Comparison of ENCODE assay signal across 8 mouse cellular contexts in the genomic region with DNA sequence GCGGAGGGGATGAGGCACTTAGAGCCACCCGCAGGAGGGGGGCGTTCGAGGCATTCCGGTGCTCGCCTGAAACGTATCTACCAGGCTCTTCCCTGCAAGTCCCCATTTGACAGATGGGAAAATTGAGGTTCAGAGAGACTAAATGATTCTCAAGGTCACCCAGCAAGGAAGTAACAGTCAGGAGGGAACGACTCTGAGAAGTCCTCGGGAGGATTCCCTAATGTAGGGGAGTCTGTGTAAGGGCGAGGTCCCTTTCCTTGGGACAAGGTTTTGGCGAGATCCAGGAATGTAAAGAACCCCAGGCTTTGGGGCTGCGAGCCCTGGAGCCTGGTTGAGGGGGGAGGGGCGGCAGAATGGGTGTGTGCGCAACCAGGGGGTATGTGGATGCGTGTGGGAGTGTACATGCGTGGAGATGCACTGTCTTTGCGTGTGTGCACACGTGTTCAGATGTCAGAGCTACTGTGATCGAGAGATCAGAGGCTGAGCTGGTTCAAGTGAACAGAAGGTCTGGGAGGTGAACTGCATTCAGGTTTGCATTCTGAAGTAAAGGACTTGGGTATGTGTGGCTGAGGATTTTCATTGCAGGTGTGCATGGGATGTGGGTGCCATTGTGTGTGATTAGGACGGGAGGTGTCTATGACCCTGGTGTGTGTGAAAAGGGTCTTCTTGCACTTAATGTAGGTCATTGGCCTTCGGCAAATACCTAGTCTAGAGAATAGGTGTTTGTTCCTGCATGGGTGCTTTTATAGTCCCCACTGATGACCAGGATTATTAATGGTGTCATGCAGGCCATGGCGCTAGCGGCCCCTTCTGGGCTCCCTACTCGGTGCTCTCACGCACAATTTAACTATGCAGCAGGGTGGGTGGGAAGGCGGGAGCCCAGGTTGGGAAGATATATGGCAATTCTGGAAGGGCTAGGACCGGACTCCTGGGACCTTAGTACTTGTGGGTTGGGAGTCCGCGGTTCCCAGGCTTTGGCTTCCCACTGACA. TPM values are rescaled to one million over a fixed set of nuclear protein-coding genes. Genes with fewer than 3 reads are reported as not detected.
DNase-seq lines count a peak whose midpoint lies in the region; ATAC-seq and TF ChIP-seq lines count a peak whose summit lies in the region.

No protein-coding gene starts in this region.

- peak overlapping the region; percentile 68 for H3K4me3 ChIP-seq in forebrain, embryonic 16.5 days (replicated peaks; ENCODE audit: low read length)
- peak overlapping the region; percentile 69 for H3K4me3 ChIP-seq in midbrain, postnatal 0 days (ENCODE audit: low read depth, low read length)

- H3K27me3 ChIP-seq in forebrain, embryonic 16.5 days (replicated peaks; ENCODE audit: control insufficient read depth, insufficient read depth, low read length) = peaks cover 10% of the 10 kb centered on the region
- no peaks in the 10 kb centered on the region; the same call in 1 of the 2 replicates for H3K27me3 ChIP-seq in midbrain, postnatal 0 days (ENCODE audit: insufficient read depth, low read length)

- no peaks in the 10 kb centered on the region for H3K9me3 ChIP-seq in forebrain, embryonic 16.5 days (ENCODE audit: control insufficient read depth, low read length)
- H3K9me3 ChIP-seq in midbrain, postnatal 0 days (ENCODE audit: low read length) = no peaks in the 10 kb centered on the region

- peak; percentile 35 for DNase-seq in cerebellum, adult 8-10 months
- DNase-seq in cerebellum, adult 11-12 months = no peak
- peak; percentile 72 to 82 for DNase-seq in CD8-positive naive resting alpha-beta T cell, adult 2 months (ENCODE audit: low read depth in 2 of 2, low spot score in 2 of 2)
- peak; percentile 21 to 53 for DNase-seq in kidney, postnatal 25 days
- DNase-seq in midbrain, postnatal 0 days (ENCODE audit: low spot score) = peak; percentile 58
- no peak for DNase-seq in left cerebral cortex, adult 8-10 months (ENCODE audit: low spot score in 2 of 2)
- no peak for DNase-seq in embryo, embryonic 9.5 days (ENCODE audit: extremely low spot score)

- H3K27ac ChIP-seq in forebrain, embryonic 16.5 days (ENCODE audit: low read length) = no peak overlapping the region
- H3K27ac ChIP-seq in midbrain, postnatal 0 days (ENCODE audit: low read depth, low read length) = peak overlapping the region; percentile 82

- peak overlapping the region; percentile 94 for H3K4me2 ChIP-seq in forebrain, embryonic 16.5 days (ENCODE audit: low read length)
- peak overlapping the region; percentile 98 for H3K4me2 ChIP-seq in midbrain, postnatal 0 days (ENCODE audit: low read depth, low read length, poor library complexity, severe bottlenecking)

- peak overlapping the region; percentile 65 for H3K9ac ChIP-seq in forebrain, embryonic 16.5 days (replicated peaks; ENCODE audit: low read depth, low read length)
- H3K9ac ChIP-seq in midbrain, postnatal 0 days (replicated peaks; ENCODE audit: low read length, poor library complexity, severe bottlenecking) = peak overlapping the region; percentile 88

- TF ChIP-seq CTCF in midbrain, postnatal 0 days (IDR thresholded peaks at IDR 0.05) = peak; percentile 51

- WGBS in forebrain, embryonic 16.5 days = 3% methylated on average over 29 of the region's 29 CpGs
- WGBS in midbrain, postnatal 0 days = 4% methylated on average over 29 of the region's 29 CpGs

- peaks cover 33% of the 10 kb centered on the region for H3K4me1 ChIP-seq in forebrain, embryonic 16.5 days (replicated peaks; ENCODE audit: control insufficient read depth, insufficient read depth, low read length)
- H3K4me1 ChIP-seq in midbrain, postnatal 0 days (ENCODE audit: insufficient read depth, low read length) = peaks cover 17% of the 10 kb centered on the region; the same call in 1 of the 2 replicates

- ATAC-seq in forebrain, embryonic 16.5 days = no peak
- peak; percentile 32; the same call in 1 of the 2 replicates for ATAC-seq in midbrain, postnatal 0 days (ENCODE audit: low FRiP score)

- no peaks in the 10 kb centered on the region for H3K36me3 ChIP-seq in forebrain, embryonic 16.5 days (ENCODE audit: control insufficient read depth, insufficient read depth)
- peaks cover 20% of the 10 kb centered on the region for H3K36me3 ChIP-seq in midbrain, postnatal 0 days (ENCODE audit: insufficient read depth, low read length)

RNA-seq across cellular contexts. Expression of a gene that starts 1.3 kb away (rescaled TPM):
- 48.8 and 60.8 TPM in 2 replicates for polyA plus RNA-seq in forebrain, embryonic 16.5 days (2015; fragmentation: Nextera tagmentation; extraction: Ambion mirVana)
- total RNA-seq in midbrain, postnatal 0 days (2014; rRNA removed) = 250 and 291 TPM in 2 replicates
- polyA plus RNA-seq in midbrain, postnatal 0 days (2015; fragmentation: Nextera tagmentation; extraction: Ambion mirVana) = 232 and 264 TPM in 2 replicates
- 100 to 1,000 TPM; 107 to 128 (median 115) TPM for total RNA-seq in left cerebral cortex, adult 8-10 months (2022)

RNA-seq across cellular contexts. Expression of a gene that starts 16.2 kb away (rescaled TPM):
- polyA plus RNA-seq in forebrain, embryonic 16.5 days (2015; fragmentation: Nextera tagmentation; extraction: Ambion mirVana) = 2.4 and 2.8 TPM in 2 replicates
- 16.4 and 25.8 TPM in 2 replicates for total RNA-seq in midbrain, postnatal 0 days (2014; rRNA removed)
- 11.7 and 13.2 TPM in 2 replicates for polyA plus RNA-seq in midbrain, postnatal 0 days (2015; fragmentation: Nextera tagmentation; extraction: Ambion mirVana)
- 10 to 100 TPM; 25.2 to 37.8 (median 32.7) TPM for total RNA-seq in left cerebral cortex, adult 8-10 months (2022)

RNA-seq across cellular contexts. Expression of a gene that starts 18.1 kb away (rescaled TPM):
- polyA plus RNA-seq in forebrain, embryonic 16.5 days (2015; fragmentation: Nextera tagmentation; extraction: Ambion mirVana) = 28.1 and 28.5 TPM in 2 replicates
- total RNA-seq in midbrain, postnatal 0 days (2014; rRNA removed) = 382 and 409 TPM in 2 replicates
- 74.3 and 75.7 TPM in 2 replicates for polyA plus RNA-seq in midbrain, postnatal 0 days (2015; fragmentation: Nextera tagmentation; extraction: Ambion mirVana)
- total RNA-seq in left cerebral cortex, adult 8-10 months (2022) = 100 to 1,000 TPM; 469 to 523 (median 497) TPM

RNA-seq across cellular contexts. Expression of a gene that starts 36.9 kb away (rescaled TPM):
- polyA plus RNA-seq in forebrain, embryonic 16.5 days (2015; fragmentation: Nextera tagmentation; extraction: Ambion mirVana) = 122 and 127 TPM in 2 replicates
- total RNA-seq in midbrain, postnatal 0 days (2014; rRNA removed) = 70.5 and 92.2 TPM in 2 replicates
- 90.2 and 95.5 TPM in 2 replicates for polyA plus RNA-seq in midbrain, postnatal 0 days (2015; fragmentation: Nextera tagmentation; extraction: Ambion mirVana)
- 100 to 1,000 TPM; 164 to 203 (median 187) TPM for total RNA-seq in left cerebral cortex, adult 8-10 months (2022)

RNA-seq across cellular contexts. Expression of a gene that starts 59.5 kb away (rescaled TPM):
- polyA plus RNA-seq in forebrain, embryonic 16.5 days (2015; fragmentation: Nextera tagmentation; extraction: Ambion mirVana) = 12.3 and 21.2 TPM in 2 replicates
- total RNA-seq in midbrain, postnatal 0 days (2014; rRNA removed) = 70.6 and 86.8 TPM in 2 replicates
- polyA plus RNA-seq in midbrain, postnatal 0 days (2015; fragmentation: Nextera tagmentation; extraction: Ambion mirVana) = 18.1 TPM in 2 replicates
- total RNA-seq in left cerebral cortex, adult 8-10 months (2022) = 100 to 1,000 TPM in 2 of 4 experiments, 10 to 100 TPM in 2; 91.7 to 111 (median 101) TPM

Comparison
In these comparisons a context has a peak if more than half of its experiments do, and no peak if none do; other contexts are left out.
1. DNase-seq: peak in cerebellum, adult 8-10 months (single experiment), CD8-positive naive resting alpha-beta T cell, adult 2 months (2 of 2), kidney, postnatal 25 days (2 of 2) and midbrain, postnatal 0 days (single experiment); none in cerebellum, adult 11-12 months (single experiment), left cerebral cortex, adult 8-10 months (0 of 2) and embryo, embryonic 9.5 days (single experiment).